Mouse (Mus musculus) cortical plate, adult 2 months (tissue): ENCODE measurements around the gene Hspd1. TPM values are rescaled to one million over a fixed set of nuclear protein-coding genes. Genes with fewer than 3 reads are reported as not detected.
"Not testable (repeated sequence)": the region's sequence is repeated elsewhere in the genome, so short reads cannot be mapped to it uniquely, and the experiment has no call there.

Experiments
- H3K27ac ChIP-seq: fragments of 200-500 bp; 2 replicates; pipeline ENCODE4 v1.5.1; 2012; ENCODE audit warnings: low read length, control low read depth, inconsistent platforms; ENCODE audit not compliant: insufficient read depth
- H3K4me1 ChIP-seq: fragments of 200-500 bp; 2 replicates; pipeline ENCODE4 v1.6.1; 2011; ENCODE audit warnings: low read length; ENCODE audit not compliant: control insufficient read depth, insufficient read depth
- H3K4me3 ChIP-seq: fragments of 200-500 bp; 2 replicates; pipeline ENCODE4 v1.5.1; 2011; ENCODE audit warnings: mild to moderate bottlenecking, low read length, control low read depth; ENCODE audit not compliant: insufficient read depth
- CTCF ChIP-seq: fragments of 200-500 bp; IDR thresholded peaks from 2 replicates; pipeline ENCODE4 v1.5.1; 2011; ENCODE audit warnings: mild to moderate bottlenecking, control low read depth, low read length; ENCODE audit not compliant: insufficient read depth; ENCODE audit errors: extremely low read depth
- POLR2A ChIP-seq: fragments of 200-500 bp; IDR thresholded peaks from 2 replicates; pipeline ENCODE4 v1.6.1; 2011; ENCODE audit warnings: mild to moderate bottlenecking, low read length, control low read depth; ENCODE audit not compliant: insufficient read depth; ENCODE audit errors: extremely low read depth
- polyA plus RNA-seq: library from polyadenylated mRNA; depleted of rRNA; stranded (reverse); fragments of >200 nt; gene quantifications from 2 replicates; pipeline ENCODE4 v1.2.3, GENCODE M21; 2012; rRNA removed

Hspd1 gene
- 97.7 and 98.4 TPM in 2 replicates for polyA plus RNA-seq

DNA sequence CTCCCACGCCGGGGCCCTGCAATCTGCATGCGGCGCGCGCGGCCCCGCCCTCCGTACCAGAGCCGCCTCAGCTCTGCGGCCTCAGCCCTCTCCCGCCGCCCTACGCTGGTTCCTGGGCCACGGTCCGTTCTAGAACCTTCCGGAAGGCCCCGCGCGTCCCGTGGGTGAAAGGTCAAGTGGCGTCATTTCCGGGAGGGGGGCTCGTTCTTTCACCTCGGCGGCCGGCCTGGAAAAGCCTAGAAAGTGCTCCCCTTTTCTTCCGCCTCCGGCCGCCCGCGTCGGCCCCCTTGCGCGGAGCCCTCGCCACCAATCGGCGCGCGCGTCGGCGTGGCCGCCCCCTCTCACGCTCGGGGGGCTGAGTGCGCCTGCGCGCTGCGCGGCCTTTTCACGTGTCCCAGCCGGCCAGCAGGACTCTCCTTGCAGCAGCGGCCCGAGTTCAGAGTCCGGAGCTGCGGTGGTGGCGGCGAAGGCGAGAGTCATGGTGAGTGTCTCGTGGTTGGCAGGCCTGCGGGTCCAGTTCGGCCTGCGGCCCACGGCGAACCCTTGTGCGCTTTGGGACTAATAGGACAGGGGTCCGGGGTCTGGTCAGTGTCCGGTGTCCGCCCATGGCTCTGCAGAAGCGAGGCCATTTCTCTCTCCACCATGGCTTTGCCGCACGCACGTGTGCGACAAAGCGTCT is at the start of gene Hspd1, which contains the start of gene Hspe1:
Gene Hspd1, minus strand, starts transcription at position 312 of the 679 bp plus-strand sequence.
Gene Hspe1, plus strand, starts transcription at position 201 of the 679 bp plus-strand sequence.
- Histone ChIP-seq H3K4me1 (peaks cover 2% of the 10 kb centered on the region; the same call in 1 of the 2 replicates), H3K27ac (peak within 1 kb of the TSS; percentile 98), H3K4me3 (peak within 1 kb of the TSS; percentile 96)
- TF ChIP-seq CTCF (no peak), POLR2A (peak; percentile 80)

DNA sequence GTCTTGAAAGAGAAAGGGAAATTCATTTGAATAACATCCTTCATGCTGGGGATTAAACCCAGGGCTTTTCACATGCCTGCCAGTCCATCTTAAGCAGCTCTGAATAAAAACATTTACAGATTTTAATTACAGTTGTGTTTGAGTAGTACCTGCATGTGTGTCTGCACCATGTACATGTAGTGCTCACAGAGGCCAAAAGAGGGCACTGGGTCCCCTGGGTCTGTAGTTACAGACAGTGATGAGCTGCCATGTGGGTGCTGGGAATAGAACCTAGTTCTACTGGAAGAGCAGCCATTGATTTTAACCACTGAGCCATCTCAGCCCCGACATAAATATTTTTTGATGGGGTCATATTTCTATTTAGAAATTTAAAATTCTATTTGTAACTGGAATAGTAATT is 47.8 kb upstream of the Hspd1 start:
- no peak overlapping the region for H3K27ac ChIP-seq
- TF ChIP-seq POLR2A (no peak), CTCF (no peak)
- H3K4me1 ChIP-seq, result peaks cover 3% of the 10 kb centered on the region
- H3K4me3 ChIP-seq, result no peak overlapping the region

DNA sequence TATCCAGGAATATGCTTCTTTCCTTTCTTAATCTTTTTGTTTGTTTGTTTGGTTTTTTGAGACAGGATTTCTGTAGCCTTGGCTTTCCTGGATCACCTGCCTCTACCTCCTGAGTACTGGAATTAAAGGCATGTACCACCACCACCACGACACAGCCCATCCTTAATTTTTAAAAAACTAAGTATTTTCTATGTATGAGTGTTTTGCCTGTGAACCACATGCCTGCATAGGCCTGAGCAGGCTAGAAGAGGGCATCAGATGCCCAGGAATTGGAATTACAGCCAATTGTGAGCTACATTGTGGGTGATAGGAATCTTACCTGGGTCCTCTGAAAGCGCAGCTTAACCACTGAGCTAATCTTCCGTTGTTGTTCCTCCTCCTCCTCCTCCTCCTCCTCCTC is 46.3 kb upstream of the Hspd1 start:
- TF ChIP-seq POLR2A (no peak), CTCF (no peak)
- Histone ChIP-seq H3K27ac (no peak overlapping the region), H3K4me3 (no peak overlapping the region), H3K4me1 (peaks cover 3% of the 10 kb centered on the region)

DNA sequence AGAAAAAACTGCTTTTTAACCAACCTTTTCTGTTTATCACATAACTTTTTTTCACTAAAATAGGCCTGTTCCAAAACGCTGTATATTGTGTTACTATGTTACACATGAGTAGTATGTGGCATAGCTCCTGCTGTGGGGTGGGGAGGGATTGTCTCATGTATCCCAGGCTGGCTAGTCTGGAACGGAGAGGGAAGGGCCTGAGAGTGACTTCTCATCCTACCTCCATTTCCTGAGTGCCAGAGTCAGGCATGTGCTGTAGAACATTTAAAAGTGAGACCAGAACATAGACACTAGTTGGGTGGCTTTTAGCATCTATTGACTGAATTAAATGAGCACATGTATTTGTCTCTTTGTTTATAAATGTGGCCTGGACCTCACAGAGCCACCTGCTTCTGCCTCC is 45.1 kb upstream of the Hspd1 start:
- Histone ChIP-seq H3K4me3 (no peak overlapping the region), H3K27ac (no peak overlapping the region), H3K4me1 (peaks cover 3% of the 10 kb centered on the region)
- TF ChIP-seq CTCF, result no peak
- no peak for TF ChIP-seq POLR2A

DNA sequence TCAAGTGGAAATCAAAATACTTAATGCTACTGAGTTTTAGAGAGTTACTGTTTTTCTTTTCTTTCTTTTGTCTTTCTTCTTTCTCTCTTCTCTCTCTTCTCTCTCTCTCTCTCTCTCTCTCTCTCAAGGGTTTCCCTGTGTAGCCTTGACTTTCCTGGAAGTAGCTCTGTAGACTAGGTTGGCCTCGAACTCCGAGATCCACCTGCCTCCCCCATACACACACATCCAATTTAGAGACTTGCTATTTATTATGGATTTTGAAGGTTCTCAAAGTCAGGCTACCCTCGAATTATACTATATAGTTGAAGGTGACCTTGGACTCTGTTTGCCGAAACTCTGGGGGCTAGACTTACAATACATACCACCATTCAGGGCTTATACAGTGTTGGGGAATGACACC is 44.3 kb upstream of the Hspd1 start:
- TF ChIP-seq POLR2A, result no peak
- TF ChIP-seq CTCF, result no peak
- Histone ChIP-seq H3K4me1 (peaks cover 3% of the 10 kb centered on the region), H3K4me3 (peak overlapping the region; percentile 76; the same call in 1 of the 2 replicates), H3K27ac (no peak overlapping the region)

DNA sequence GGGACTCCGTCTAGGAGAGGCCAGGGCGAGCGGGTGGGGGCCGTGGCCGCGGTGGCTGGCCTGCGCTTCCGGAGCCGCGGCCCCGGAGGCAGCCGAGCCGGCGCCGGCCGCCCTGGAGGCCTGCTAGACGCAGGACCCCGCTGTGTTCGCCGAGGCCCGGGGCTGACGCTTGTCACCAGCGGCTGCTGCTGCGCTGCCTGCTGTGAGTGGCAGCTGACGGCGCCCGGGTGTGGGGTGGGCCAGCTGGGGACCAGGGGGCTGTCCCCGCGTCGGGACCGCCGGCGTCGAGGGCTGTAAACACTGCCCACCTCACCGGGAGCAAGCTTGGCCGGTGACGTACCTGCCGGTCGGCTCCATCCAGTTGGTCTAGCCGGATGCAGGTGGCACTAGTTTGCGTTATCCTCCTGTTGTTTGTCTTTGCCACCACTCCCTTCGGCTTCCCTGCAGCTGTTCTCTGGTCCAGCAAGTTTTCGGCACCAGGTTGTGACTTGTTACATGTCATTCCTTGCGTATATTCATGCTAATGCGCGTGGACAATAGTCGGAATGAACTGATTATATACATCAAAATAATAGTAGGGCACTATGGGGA is 43.5 kb upstream of the Hspd1 start:
- Histone ChIP-seq H3K27ac (peak overlapping the region; percentile 91), H3K4me3 (peak overlapping the region; percentile 76), H3K4me1 (peaks cover 3% of the 10 kb centered on the region)
- TF ChIP-seq POLR2A, result no peak
- no peak for TF ChIP-seq CTCF

DNA sequence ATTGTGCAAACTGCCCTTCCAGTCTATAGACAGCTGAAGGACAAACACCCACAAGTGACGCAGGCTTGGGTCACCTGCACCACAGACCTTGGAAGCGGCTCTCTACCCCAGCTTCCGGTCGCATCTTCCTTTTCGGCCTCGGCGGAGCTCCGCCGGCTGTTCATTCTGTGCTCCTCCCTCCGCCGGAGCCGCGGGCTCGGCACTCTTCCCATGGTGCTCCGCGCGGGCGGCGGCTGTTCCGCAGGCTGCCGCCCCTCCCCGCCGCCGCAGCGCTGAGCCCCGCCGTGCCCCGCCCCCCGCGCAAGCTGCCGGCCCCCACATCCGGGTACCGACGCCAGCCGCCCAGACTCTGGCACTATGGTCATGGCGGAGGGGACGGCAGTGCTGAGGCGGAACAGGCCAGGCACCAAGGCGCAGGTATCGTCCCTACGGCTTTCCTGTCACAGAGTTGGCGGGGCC is 42.9 kb upstream of the Hspd1 start, which contains the start of gene Mob4:
Gene Mob4, plus strand, starts transcription at position 289 of the 459 bp plus-strand sequence.
- H3K27ac ChIP-seq, result peak within 1 kb of the TSS; percentile 91
- TF ChIP-seq POLR2A (peak; percentile 87), CTCF (no peak)
- peak within 1 kb of the TSS; percentile 76 for H3K4me3 ChIP-seq
- peaks cover 3% of the 10 kb centered on the region for H3K4me1 ChIP-seq

DNA sequence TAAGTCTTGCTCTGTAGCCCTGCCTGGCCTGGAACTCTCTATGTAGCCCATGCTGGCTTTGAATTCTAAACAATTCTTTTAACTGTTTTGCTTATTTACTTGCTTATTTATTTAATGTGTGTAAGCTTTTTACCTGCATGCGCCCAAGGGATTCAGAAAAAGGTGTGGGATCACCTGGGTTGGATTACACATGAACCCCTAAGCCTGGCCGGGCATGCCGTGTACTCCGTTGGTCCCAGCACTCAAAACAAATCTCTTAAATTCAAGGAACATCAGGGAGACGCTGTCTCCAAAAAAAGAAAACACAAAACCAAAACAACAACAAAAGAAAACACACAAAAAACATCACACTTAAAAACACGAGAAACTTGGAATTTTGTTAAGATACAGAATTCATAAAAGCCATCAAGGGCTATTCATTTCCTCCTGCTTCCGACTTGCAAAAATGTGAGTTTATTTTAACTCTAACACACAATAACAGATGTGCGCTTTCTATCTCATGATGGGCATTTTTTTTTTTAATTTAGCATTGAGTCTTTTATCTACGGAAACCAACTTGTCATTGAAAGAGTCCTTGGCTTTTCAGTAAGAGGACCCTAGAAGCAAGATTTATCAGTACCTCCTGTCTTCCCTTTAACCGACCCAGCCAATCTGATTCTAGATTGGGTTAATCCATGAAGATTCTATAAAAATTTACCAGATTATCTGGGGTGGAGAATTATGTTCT is 42.3 kb upstream of the Hspd1 start:
- no peak for TF ChIP-seq POLR2A
- no peak for TF ChIP-seq CTCF
- peak overlapping the region; percentile 76 for H3K4me3 ChIP-seq
- H3K27ac ChIP-seq, result peak overlapping the region; percentile 88
- H3K4me1 ChIP-seq, result peaks cover 3% of the 10 kb centered on the region

DNA sequence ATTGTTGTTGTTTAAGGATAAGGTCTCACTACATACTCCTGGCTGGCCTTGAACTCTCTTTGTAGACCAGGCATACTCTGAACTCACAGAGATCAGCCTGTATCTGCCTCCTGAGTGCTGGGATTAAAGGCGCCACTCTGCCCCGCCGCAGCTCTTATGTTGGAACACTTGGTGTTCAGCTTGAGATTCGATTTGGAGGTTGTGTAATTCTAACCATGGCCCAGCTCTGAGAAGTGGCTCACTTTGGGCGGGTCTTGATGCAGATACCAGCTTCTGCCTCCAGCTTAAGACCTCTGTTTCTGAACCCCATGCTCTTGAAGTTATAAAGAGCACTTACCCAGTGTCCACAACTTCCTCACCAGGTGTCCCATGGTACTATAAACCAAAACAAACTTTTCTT is 41.7 kb upstream of the Hspd1 start:
- Histone ChIP-seq H3K27ac (no peak overlapping the region), H3K4me1 (peaks cover 3% of the 10 kb centered on the region), H3K4me3 (no peak overlapping the region; the same call in 1 of the 2 replicates)
- no peak for TF ChIP-seq POLR2A
- TF ChIP-seq CTCF, result no peak

DNA sequence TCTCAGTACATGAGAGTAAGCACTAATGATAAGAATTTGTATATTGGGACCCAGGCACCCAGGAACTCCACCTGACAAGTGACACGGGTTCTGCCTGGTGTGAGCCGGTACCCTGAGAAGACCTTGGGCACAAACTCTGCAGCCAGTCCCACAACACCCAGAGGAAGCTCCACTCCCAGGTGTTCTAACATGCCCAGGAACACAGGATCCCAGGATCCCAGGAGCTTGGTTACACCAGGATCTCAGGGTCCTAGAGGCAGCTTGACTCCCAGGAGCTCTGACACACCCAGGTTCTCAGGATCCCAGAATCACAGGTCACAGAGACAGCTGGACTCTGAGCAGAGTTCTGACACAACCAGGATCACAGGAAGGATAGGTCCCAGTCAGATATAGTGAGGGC is 36.1 kb upstream of the Hspd1 start:
- H3K4me3 ChIP-seq, H3K27ac ChIP-seq, H3K4me1 ChIP-seq: not testable (repeated sequence)
